Mouse (Mus musculus) MN1 (cell line): ENCODE results near the gene Amdhd2.

Source experiments
- DNase-seq: peaks from one replicate; pipeline ENCODE4 v3.0.0-alpha.2; 2016; ENCODE audit warnings: low spot score

Amdhd2 gene

DNA sequence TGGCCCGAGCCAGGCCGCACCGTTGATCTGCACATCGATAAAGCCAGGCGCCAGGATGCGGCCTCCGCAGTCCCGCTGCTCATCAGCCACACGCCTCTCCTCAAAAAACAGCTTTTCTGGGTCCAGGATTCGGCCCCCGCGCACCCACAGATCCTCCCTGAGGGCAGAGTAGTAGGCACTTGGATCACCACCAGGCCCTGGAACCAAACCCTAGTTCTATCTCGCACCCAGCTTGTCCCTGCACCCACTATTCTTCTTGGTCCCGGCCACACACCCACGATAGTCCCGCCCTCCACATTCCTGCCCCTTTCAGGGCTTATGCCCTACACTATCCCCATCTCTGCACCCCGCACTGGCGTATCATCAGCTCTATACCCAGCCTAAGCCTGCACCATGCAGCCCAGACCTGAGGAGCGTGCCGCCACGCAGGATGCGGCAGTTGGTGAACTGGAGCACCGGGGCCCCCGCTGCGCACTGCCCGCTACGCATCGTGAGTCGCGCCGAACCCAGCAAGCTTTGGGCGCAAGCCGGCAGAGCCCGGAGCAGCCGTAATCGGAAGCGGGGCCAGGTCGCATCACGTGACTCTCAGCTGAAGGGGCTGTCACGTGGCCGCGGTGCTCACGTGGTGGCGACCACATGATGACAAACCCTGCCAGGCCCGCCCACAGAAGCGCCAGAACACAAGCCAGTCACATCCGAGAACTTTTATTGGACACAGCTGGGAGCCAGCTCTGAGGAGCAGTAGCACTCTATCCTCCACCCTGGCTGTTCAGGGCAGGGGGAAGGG is at the start of gene Amdhd2:
Gene Amdhd2, minus strand, starts transcription at position 591 of the 787 bp plus-strand sequence.
- peak; percentile 97 for DNase-seq

DNA sequence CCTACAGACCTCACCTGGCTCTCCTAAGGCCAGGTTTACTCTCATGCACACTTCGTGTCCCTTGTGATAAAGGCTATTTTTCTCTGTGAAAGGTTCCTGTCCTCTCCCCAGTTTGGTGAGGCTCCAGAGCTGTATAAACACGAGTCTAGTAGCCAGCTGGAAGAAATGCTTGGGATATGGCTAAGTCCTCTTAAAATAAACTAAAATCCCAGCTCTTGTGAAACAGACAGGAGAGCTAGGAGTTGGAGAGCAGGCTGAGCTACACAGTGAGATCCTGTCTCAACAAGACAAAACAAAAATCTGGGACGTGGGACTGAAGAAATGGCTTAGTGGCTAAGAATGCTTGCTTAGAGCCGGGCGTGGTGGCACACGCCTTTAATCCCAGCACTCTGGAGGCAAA is 49.6 kb upstream of the Amdhd2 start:
- DNase-seq: no peak

GRCm38 (mm10) chr17:24212441-24213018 is 49.0 kb upstream of the Amdhd2 start:
- no peak for DNase-seq

GRCm38 (mm10) chr17:24211631-24212440 is 48.3 kb upstream of the Amdhd2 start:
- no peak for DNase-seq

GRCm38 (mm10) chr17:24210591-24210990 is 47.0 kb upstream of the Amdhd2 start:
- no peak for DNase-seq

DNA sequence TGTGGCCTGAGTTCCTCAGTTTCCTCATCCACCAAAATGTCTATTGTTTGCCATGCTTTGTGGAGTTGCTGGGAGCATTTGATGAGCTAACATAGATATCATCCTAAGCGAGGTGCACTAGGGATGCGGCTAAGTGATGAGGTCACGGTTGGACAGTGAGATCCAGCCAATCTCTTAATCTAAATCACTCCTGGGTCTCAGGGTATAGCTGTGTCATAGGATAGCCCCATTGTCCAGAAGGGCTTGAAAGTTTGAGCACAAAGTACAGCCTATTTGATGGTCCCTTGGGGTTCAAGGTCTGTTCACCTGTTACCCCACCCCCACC is 46.3 kb upstream of the Amdhd2 start:
- DNase-seq: peak; percentile 57

- DNase-seq: peak; percentile 62
Observed at GRCm38 (mm10) chr17:24209043-24209915, 45.7 kb upstream of the Amdhd2 start, which contains the start of gene Ntn3. Ntn3 (minus strand) TSS chr17:24209531.

DNA sequence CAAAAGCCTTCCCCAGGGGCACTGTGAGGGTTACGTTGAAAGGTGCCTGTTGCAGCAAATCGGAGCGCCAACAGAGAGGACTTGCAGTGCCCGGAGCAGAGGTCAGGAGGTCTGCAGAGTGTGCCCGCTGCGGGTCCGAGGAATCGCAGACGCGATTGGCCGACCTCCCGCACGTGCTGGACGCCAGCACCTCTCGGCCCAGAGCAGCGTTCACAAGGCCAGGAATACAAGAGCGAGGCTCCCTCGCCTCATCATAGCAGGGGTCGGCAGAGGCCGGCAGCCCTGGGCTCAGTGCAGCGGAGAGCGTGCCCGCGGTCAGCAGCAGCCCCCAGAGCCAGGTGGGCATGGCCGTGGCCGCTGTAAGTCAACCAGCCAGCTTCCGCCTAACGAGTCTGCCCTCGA is 45.1 kb upstream of the Amdhd2 start:
- peak; percentile 62 for DNase-seq

- DNase-seq: no peak
Observed at GRCm38 (mm10) chr17:24207768-24208640, 44.4 kb upstream of the Amdhd2 start.

- no peak for DNase-seq
Observed at GRCm38 (mm10) chr17:24206451-24207351, 43.1 kb upstream of the Amdhd2 start.

DNA sequence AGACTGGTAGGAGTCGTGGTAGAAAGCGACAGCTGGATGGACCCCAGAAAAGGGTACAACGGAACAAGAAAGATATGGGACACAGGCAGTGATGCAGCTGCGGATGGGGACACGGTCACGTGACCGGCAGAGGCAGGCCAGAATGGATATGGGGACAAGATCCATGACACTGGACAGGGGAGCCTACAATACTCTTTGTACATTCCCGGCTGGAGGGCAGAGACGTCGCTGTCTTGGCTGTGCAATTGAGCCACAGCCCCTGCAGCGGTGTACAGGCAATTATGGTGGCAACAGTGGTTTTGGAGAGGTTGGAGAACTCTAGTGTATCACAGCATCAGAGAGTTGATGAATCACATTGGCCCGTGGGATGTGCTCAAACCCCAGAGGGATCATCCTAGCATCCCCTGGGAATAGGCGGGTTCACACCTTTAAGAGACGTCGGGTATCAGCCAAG is 42.4 kb upstream of the Amdhd2 start:
- DNase-seq: no peak

GRCm38 (mm10) chr17:24205284-24205888 is 41.8 kb upstream of the Amdhd2 start, which contains the start of gene Tbc1d24:
Tbc1d24 (minus strand) TSS chr17:24205562.
- DNase-seq: peak; percentile 95

DNA sequence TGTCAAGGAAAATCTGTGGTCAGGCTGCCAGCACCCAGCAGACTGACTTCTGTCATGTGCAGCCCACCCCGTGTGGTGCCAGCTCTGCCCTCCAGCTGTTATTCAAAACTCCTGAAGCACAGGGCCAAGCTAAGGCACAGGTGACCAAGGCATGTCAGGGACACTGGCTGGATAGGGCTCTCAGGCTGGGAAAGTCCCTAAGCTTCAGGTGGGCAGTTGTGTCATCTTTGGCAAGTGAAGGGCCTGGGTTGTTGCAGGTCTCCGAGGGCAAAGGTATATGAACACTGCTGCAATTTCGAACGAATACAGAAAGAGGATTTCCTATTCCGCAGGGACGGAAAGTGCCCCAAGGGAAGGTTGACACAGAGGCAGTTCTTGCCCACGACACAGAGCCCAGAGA is 41.3 kb upstream of the Amdhd2 start:
- peak; percentile 45 for DNase-seq

DNA sequence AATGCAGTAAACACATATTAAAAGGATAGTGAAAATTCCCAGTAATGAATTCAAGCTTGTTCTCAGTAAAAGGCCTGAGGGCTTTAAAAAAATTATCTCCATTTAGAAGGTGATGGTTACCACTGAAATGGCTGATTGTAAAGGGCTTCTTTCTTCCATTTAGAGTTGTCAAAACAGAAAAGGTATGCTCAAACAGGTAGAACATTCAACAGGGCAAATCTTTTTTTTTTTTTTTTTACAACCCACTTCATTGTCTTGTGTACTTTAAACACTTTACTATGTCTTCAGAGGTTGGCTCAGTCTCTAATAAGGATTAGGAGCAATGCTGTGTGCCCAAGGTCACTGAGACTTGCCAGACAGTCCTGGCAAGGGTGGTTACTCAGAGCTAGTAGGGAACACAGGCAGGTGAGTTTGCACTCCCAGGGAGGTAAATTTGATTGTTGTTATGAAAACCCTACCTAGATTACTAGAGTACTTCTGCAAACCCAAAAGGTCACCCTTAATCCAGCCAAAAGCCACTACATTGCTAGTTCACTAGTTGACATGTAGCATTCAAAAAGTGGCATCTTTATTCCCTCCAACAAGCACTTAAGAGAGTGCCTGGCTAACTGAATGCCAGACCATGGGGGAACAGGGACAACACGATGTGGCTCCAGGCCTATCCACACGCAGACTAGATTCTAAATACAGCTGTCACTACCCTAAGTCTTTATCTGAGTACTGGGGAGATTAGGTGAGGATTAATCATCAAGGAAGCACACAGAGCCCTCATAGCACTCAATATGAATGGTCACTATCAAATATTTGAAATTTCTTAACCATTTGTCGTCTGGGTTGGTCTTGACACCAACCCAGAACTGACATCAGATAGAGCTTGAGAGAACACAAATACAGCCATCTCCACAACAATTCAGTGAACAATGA is 40.3 kb upstream of the Amdhd2 start:
- DNase-seq: no peak

DNA sequence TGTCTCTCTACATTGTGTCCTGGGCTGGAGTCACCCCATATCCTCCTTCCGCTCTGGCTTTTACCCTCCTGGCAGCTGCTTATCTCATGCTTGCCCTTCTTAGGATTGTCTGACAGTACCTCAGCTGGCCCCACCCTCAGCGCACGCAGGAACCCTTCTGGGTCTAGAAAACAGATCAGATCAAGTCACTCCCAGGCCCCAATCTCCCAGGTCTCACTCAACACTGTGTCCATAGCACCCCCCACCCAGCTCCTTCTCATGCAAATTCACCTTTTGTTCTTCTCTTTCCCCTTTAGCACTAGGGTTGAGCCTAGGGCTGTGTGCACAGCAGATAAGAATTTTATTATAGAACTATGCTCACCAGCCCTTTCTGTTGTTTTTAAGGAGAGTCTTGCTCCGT is 39.5 kb upstream of the Amdhd2 start:
- DNase-seq: no peak

GRCm38 (mm10) chr17:24201092-24201491 is 37.5 kb upstream of the Amdhd2 start:
- DNase-seq: no peak

GRCm38 (mm10) chr17:24199741-24200140 is 36.2 kb upstream of the Amdhd2 start:
- DNase-seq: no peak

GRCm38 (mm10) chr17:24199252-24199651 is 35.7 kb upstream of the Amdhd2 start:
- no peak for DNase-seq
